Comparison of ENCODE assay signal across 8 mouse cellular contexts in genomic region chr15:102785055-102785820, GRCm38 (mm10).
A peak's percentile ranks its signal among the peaks of the same experiment; 100 is the strongest.
DNase-seq lines count a peak whose midpoint lies in the region; ATAC-seq lines count a peak whose summit lies in the region.

No protein-coding gene starts in this region.

- H3K4me3 ChIP-seq in hindbrain, embryonic 11.5 days (ENCODE audit: low read depth, low read length) = no peak overlapping the region
- H3K4me3 ChIP-seq in hindbrain, embryonic 13.5 days = no peak overlapping the region

- no peaks in the 10 kb centered on the region; the same call in 1 of the 2 replicates for H3K4me1 ChIP-seq in hindbrain, embryonic 11.5 days (replicated peaks; ENCODE audit: control insufficient read depth, insufficient read depth, low read length)
- H3K4me1 ChIP-seq in hindbrain, embryonic 13.5 days (replicated peaks) = peaks cover 38% of the 10 kb centered on the region

- H3K27me3 ChIP-seq in hindbrain, embryonic 11.5 days (ENCODE audit: control insufficient read depth, insufficient read depth, low read length) = no peaks in the 10 kb centered on the region
- 0 out of 2 replicates have a peak, but pooled peaks cover 7% of the 10 kb centered on the region for H3K27me3 ChIP-seq in hindbrain, embryonic 13.5 days

- no peaks in the 10 kb centered on the region for H3K36me3 ChIP-seq in hindbrain, embryonic 11.5 days (ENCODE audit: control insufficient read depth, insufficient read depth, low read length)
- no peaks in the 10 kb centered on the region for H3K36me3 ChIP-seq in hindbrain, embryonic 13.5 days

- WGBS in hindbrain, embryonic 11.5 days = 34% methylated on average over 10 of the region's 10 CpGs
- 35% methylated on average over 10 of the region's 10 CpGs for WGBS in hindbrain, embryonic 13.5 days

- peak; percentile 81 for DNase-seq in hindbrain, embryonic 11.5 days (ENCODE audit: low spot score)
- DNase-seq in B cell, adult 2 months = peak; percentile 67 to 70
- DNase-seq in ZHBTc4 (ENCODE audit: low read depth, low spot score) = peak; percentile 93
- peak; percentile 43 to 52 for DNase-seq in cerebellum, postnatal 36 days
- DNase-seq in hindlimb bud, embryonic 11.5 days (ENCODE audit: extremely low spot score, low read depth, low spot score) = peak; percentile 75
- peak; percentile 81 for DNase-seq in mesoderm, embryonic 11.5 days (ENCODE audit: low read depth, low spot score)
- DNase-seq in urinary bladder, adult 2 months (ENCODE audit: low spot score) = peak; percentile 39

- no peak overlapping the region for H3K27ac ChIP-seq in hindbrain, embryonic 11.5 days (ENCODE audit: low read depth, low read length)
- no peak overlapping the region for H3K27ac ChIP-seq in hindbrain, embryonic 13.5 days

- H3K9me3 ChIP-seq in hindbrain, embryonic 11.5 days (ENCODE audit: control insufficient read depth, low read length) = no peaks in the 10 kb centered on the region
- no peaks in the 10 kb centered on the region for H3K9me3 ChIP-seq in hindbrain, embryonic 13.5 days

- no peak overlapping the region for H3K4me2 ChIP-seq in hindbrain, embryonic 11.5 days (replicated peaks; ENCODE audit: low read depth, low read length)
- H3K4me2 ChIP-seq in hindbrain, embryonic 13.5 days = no peak overlapping the region

- no peak overlapping the region for H3K9ac ChIP-seq in hindbrain, embryonic 11.5 days (ENCODE audit: low read depth, low read length)
- no peak overlapping the region for H3K9ac ChIP-seq in hindbrain, embryonic 13.5 days

- no peak for ATAC-seq in hindbrain, embryonic 11.5 days (ENCODE audit: low FRiP score)
- no peak for ATAC-seq in hindbrain, embryonic 13.5 days (ENCODE audit: low FRiP score)

Comparison
In these comparisons a context has a peak if more than half of its experiments do, and no peak if none do; other contexts are left out.
1. DNase-seq: peak in every context shown above with its lines; median percentile 93 in ZHBTc4; 81 in hindbrain, embryonic 11.5 days; 81 in mesoderm, embryonic 11.5 days; 75 in hindlimb bud, embryonic 11.5 days; 68 in B cell, adult 2 months; 48 in cerebellum, postnatal 36 days; 39 in urinary bladder, adult 2 months.